Mouse (Mus musculus): Measurements from ENCODE around the gene Fanca.
A peak's percentile ranks its signal among the peaks of the same experiment; 100 is the strongest.
"Not testable (repeated sequence)": the region's sequence is repeated elsewhere in the genome, so short reads cannot be mapped to it uniquely, and the experiment has no call there.

The Fanca gene

DNA sequence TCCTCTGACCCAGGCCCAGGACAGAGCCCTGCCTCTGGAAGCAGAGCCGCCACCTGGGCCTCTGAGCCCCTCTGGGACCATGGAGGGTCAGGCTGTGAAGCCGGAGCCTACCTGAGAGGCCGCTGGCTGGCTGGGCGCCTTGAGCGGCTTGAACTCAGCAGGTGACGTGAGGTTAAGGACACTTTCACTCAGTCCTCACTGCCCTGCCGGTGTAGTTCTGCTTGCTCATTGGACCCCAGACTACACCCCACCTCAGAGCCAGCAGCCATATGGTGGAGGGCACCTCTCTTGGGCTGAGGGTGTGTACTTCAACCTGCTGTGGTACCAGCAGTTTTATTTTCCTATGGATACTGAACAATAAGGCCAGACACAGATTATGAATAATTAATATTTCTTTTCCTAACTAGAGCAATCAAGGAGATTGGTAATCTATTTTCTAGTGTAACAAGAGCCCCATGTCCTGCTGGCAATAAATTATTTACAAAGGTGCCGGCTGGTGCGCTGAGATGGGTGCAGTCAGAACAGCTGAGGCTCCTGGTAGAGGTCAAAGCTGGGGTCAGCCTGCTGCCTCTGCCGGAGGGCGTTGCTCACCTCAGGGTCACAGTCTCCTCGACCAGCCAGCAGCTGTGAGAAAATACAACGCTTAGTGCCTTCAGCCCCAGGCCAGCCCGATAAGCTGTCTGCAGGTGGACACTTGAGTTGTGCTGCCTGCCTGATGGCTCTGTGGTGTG lies 50.3 kb downstream of the Fanca start:
- DNase-seq = peak; percentile 66 to 68

DNA sequence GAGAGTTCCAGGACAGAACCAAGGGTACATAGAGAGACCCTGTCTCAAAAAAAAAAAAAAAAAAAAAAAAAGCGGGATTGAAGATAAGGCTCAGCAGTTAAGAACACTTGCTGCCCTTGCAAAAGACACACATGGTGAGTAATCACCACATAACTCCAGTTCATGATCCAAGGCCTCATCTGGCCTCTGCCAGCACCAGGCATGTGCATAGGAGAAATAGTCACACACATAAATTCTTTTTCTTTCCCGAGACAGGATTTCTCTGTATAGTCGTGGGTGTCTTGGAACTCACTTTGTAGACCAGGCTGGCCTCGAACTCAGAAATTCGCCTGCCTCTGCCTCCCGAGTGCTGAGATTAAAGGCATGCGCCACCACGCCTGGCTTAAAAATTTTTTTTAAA lies 60.8 kb downstream of the Fanca start:
- DNase-seq = not testable (repeated sequence)

DNA sequence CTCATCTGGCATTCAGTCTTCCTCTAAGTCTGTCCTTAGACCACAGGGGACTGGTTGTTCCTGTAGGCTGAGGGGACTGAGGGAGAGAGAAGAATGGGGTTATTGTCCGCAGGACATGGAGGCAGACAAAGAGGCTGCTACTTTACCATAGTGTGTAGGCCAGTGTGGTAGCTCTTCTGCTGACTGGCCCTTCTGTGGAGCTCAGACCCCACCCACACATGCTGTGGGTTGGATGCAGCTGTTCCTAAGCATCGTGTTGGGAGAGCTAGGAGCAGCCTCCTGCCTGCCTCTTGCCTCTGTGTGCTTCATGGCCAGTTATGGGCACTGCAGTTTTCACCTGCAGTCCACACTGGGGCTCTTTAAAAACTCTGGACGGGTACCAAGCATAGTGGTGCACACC lies 61.3 kb downstream of the Fanca start:
- DNase-seq = no peak

DNA sequence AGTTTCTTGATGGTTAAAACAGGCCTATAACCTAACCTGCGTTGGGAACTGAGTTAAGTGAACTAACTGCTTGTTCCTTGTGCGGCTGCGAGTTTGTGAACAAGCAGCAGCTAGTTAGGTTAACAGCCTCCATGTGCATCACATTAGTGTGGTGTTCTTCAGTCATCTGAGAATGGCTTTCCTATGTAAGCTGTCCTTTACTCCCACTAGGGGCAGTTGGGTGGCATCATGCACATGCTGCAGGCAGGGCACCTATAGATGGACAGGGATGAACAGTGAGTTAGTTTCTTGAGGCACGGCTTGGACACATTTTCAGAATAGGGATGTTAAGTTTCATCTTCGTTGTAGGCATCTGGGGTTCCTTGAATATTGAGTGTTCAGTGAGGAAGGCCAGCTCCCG lies 63.2 kb downstream of the Fanca start:
- DNase-seq = no peak

DNA sequence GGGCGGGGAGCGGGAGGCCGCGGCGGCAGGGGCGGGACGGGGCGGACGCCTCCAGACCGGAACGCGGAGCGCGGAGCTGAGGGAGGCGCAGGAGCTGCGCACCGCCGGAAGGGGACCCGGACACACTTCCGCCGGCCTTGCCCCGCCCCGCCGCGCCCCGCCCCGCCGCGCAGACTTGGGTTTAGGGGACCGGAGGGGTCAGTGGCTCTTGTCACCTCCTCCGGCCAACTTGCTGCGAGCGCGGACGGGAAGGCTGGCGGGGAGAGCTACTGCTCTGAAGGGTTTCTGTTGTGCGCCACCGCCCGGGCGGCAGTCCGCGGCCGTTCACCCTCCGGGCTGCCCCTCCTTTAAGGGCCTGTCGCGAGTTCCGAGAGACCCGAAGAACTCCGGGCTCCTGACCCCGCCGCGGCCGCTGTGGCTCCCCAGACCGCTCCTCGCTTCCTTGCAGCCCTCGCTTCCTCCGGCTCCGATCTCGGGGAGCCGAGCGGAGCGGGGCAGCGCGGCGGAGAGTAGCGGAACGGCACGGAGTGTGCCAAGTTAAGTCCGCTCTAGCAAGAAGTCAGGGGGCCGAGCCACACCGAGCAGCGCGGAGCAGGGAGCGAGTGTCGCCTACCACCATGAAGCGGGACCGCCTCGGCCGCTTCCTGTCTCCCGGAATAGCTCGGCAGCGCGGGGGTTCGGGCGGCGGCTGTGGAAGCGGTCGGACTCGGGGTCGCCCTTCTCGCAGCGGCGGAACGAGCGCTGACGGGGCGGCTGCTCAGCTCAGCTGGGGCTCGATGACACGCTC lies 64.1 kb downstream of the Fanca start, which contains the start of the genes Zfp276 and Vps9d1:
Gene Zfp276, plus strand, starts transcription at position 97 of the 787 bp plus-strand sequence.
Gene Vps9d1, minus strand, starts transcription at position 250 of the 787 bp plus-strand sequence.
- DNase-seq = peak; percentile 84 to 93

DNA sequence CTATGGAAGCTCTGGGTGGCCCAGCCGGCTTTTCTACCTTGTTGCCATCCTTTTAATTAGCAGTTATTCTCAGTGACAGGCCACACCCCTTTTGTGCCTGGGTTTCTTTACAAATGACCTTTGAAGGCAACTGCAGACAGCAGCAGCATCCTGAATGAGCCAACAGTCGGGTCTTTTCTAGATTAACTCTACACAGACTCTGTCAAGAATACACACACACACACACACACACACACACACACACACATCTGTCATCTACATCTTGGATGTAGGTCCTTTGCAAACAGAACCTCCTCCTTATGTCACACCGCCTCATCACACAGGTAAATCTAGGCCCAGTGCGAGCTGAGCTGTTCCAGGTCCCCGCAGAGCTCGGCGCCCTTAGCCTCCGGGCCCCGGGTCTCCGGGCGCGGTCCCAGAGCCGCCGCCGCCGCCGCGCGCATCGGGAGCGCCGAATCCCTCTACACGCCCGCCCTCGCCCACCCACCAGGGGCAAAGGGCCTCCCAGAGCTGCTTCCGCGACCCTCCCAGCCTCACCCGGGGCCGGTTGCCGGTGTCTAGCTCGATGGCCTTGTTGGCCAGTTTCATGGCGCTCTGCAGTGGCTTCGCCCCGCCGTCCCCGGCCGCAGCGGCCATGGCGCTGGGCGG lies 64.8 kb downstream of the Fanca start:
- DNase-seq = peak; percentile 45 to 48

DNA sequence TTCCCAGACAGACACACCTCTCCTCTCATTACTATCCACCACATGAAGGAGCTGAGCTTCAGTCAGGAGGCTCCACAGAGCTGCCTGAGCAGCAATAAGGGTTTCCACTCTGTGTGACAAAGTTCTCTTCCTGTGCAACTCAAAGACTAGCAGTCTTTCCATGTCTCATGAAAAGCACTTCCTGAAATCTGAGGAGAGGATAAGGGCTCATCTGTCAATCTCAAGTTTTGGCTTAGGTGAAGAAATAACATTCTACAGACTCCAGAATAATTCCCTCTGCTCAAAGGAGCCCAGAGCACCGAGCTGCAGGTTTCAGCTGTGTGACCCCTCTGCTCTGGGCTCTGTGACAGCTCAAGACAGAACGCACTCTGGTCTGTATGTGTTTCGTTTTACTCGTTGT lies 65.5 kb downstream of the Fanca start:
- DNase-seq = no peak

DNA sequence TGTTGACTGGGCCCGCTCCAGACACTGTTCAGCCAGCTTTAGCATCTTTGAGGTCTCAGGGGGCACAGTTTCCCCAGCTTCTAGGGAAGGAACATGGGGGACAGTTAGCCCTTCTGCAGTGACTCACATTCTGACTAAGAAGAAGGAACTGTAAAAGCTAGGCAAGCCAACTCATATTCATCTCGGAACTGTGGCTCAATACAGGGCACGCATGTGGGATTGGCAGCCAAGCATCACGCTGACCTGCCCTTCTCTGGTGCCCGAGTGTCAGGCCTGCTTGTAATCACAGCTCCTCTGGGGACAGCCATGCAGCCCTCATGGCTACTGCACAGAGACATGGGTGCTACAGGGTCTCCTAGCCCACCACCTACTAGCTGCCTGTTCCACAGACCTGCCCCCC lies 67.4 kb downstream of the Fanca start:
- DNase-seq = no peak

DNA sequence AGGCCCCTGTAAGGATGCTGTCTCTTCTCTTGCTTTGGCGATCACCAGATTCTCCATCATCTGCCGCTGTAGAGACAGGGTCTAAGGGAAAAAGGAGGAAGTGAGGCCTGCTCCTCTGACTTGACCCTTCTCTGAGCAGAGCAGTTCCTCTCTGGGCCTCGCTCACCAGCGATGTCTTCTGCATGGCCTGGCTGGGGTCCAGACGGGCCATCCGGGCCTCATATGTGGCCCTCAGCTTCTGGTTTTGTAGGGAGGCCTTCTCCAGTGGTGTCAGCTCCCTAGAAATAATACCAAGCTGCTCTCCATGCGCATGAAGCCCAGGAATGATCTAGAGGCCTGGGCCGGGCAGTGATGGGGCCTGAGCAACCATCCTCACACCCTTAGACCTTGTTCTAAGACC lies 69.8 kb downstream of the Fanca start:
- DNase-seq = no peak

DNA sequence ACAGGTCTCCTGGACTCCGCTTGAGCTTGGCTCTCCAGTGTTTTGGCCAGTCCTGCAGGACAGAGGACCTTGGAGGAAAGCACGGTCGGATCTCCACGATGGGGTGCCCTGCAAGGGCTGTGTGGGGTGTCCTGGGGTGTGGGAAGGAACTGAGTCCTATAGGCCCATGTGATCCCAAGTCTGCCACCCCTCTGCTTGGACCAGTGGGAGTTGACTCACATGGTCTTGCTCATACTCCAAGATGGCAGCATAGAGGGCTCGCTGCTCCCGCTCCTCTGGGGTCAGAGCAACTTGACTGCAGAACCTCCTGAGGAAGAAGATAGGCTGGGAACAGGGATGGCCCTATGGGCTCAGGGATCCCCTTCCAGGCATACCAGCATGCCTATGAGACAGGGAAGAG lies 70.6 kb downstream of the Fanca start:
- no peak for DNase-seq

DNA sequence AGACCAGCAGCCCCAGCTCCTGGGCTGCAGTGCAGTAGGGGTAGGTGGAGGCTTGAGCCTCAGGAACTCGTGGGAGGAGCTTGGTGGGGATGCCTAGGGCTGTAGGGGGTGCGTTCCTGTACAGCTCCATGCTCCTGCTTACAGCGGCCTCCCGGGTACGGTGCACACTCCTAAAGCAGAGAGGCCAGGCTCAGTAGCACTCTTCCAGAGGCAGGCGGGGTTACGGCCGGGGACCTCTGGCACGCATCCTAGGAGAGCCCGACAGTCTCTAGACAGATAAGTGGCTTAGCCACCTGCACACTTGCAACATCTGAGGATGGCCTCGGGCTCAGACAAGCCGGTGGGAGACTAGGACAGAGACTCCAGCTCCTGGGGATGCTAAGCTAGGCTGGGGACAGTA lies 72.8 kb downstream of the Fanca start:
- no peak for DNase-seq

DNA sequence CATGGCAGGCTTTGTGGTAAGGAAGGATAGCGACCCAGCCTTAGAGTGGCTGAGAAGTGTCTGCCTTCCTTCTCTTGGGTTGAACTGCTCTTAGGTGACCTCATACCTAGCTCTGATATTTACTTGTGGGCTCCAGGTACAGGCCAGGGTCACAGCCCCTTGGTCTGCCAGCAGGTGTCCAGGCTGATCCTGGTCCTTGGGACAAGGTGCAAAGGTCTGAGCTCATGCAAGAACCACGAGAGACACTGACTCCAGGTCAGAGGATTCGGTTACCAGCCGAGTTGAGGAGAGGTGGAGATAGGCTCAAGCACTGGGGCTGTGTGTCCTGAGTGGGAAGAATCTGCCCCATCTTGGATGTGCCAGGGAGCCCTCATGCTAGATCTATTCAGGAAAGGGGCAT lies 74.0 kb downstream of the Fanca start:
- peak; percentile 72 to 79 for DNase-seq

DNA sequence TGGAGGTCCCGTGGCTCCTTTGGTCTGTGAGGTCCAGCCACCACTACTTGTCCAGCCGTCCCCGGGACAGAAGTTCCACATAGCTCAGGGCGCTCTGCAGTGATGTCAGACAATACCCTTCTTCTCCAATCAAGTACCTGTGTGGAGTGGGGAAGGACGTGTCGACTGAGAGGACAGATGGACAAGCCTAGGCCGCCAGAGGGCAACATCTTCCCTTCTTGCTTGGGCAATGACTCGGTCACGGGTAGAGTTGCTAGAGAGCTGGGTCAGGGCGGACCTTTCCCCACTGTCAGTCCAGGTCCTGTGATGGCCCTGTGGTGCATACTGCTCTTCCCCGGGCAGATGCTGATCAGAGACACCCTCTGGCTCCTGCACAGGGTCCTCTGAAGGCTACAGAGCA lies 75.3 kb downstream of the Fanca start:
- DNase-seq = peak in 1 of 2 experiments; percentile 56

DNA sequence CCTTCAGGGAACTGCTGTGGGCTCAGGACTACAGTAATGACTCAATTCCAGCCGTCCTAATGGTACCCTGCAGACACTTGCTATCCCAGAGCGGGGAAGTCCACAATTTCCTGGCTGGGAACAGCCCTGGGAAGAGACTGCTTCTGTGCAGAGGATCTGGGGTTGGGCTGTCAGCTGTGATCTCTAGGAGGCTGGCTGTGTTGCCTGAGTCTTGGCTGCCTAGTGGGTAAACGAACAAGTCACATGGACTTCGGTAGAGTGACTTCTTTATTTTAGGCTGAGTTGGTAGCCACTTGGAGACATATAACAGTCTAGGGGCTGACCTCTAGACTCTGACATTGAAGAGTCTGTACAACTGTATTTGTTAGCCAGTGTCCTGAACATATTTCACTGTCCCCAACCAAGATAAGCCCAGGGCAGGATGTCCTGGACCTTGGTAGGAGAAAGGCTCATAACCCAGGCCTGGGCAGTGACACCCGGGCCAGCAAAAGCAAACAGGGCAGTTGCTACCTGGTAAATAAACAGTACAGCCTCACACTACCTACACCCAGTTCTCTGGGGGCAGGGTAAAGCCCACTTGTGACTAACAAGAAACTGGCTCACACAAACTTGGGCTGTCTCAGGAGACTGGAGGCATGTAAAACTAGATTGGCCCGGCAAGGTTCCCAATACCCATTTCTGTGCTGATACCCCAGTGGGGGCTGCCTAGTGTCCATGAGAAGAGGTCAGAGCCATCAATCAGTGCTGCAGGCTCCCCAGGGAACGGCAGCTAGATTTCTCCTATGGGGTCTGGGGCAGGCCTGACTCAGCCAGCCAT lies 76.1 kb downstream of the Fanca start:
- DNase-seq = no peak

DNA sequence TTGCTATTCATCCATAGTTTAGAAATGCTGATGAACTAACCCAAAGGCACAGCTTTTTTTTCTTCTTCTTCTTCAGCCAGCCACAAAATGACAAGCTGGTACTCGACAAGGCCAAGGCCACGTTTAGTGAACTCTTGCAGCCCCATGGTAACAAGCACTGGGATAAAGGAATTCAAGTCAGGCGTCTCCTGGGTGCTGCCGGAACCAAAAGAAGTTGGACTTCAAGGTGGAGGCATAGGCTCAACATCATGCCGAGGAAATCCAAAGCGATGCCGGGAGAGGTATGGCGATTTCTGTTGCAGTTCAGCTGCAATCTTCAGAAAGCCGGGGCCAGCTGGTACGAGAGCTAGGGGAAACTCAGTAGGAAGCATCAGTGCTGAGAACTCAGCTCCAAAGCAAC lies 79.0 kb downstream of the Fanca start:
- no peak for DNase-seq

DNA sequence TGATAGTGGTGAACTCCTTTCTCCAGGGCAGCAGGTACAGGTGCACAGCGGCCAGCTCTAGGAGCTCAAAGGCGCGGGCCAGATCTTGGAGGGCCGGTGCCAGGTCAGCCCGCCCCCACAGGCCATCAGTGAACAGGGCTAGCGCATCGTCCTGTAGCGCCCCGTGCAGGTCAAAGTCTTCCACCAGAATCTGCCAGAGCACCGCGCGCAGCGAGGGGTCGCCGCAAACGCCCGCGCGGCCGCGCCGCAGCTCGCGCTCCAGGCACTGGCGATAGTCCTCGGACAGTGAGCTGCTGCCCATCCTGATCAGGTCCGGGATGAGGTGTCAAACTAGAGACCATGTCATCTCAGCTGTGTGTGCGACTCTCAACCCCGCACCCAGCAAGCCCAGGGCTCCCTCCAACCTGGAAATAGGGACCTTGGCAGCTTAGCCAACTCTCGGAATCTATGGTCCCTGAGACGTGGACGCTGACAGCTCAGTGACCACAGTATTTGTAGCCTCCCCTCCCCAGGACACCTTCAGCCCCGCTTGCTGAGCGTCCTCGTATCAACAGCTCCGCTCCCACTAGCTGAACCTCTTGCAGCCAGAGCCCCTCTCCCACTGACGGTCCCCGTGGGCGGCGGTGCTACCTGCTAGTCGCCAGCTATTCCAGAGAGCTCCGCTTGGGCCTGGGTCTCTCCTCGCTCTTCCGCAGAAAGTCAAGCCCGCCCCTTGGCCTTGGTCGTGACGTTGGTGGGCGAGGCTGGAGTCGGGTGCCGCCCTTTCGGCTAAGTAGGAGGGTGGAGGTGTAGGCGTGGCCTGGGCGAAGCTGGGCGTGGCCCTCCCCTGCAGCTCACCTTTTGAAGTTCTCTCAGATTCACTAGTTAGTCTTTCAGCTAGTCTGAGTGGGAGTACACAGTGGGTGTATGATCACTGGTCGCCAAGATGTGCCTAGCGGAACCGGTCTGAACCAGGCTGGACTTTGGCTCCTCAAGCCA lies 82.6 kb downstream of the Fanca start, which contains the start of gene Spata2l:
Gene Spata2l, minus strand, starts transcription at position 714 of the 978 bp plus-strand sequence.
- DNase-seq = peak; percentile 95

DNA sequence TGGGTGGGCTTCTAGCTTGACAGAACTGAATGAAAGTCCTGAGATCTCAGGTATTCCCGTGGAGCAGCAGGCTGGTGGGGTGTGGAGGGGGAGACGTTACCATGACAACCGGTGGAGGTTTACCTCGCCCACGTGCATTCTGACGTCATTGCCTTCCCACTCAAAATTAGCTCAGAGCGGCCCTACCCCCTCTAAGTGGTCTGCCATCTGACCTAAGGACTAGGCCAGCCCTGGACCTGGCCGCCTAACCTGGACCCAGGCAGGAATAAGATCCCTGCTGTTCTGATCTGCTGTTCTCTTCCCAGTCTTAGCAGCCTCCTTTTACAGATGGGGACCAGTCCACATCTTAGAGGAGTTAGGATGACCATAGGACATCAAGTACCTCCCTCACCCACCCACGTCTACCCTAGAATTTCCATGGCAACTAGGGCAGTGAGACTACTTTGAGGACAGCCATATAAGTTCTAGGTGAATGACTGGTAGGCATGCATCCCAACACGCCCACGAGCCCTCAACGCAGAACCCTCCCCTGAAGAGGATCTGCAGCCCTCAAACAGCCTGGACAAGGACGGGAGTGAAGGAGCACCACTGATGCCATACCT lies 83.4 kb downstream of the Fanca start:
- no peak for DNase-seq

DNA sequence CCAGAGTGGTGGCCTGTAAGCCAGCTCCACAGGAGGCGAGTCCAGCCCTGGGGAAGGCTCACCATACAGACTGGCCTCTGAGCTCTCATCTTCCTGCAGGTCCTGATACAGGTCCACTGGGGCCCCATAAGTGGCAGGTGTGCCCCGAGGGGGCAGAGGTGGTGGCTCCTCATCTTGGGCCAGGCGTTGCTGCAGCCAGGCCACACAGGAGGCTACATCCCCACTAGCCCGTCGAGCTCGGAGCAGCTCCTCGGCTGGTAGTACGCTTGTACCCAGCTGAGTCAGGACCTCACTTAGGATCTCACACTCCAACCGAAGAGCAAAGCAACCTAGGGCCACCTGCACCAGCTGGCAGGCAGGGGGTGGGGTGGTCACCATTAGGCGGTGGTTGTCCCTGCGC lies 84.6 kb downstream of the Fanca start:
- no peak for DNase-seq

DNA sequence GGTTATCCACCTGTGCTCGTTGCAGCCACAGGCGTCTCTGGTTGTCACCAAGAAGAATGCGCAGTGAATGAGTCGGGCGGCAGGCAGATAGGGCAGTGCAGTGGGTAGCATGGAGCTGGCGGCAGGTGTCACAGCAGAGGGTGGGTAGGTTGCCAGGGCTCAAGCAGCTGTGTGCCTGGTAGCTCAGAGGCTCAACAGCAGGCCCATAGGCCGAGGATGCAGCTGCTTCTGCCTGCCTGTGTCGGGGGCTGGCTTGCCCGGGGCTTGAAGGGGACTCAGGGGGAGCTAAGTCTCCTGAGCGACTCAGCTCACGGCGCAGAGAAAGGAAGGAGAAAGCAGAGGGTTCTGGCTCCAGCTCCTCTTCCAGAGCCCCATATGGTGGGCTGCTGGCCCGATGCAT lies 85.1 kb downstream of the Fanca start:
- DNase-seq = no peak

DNA sequence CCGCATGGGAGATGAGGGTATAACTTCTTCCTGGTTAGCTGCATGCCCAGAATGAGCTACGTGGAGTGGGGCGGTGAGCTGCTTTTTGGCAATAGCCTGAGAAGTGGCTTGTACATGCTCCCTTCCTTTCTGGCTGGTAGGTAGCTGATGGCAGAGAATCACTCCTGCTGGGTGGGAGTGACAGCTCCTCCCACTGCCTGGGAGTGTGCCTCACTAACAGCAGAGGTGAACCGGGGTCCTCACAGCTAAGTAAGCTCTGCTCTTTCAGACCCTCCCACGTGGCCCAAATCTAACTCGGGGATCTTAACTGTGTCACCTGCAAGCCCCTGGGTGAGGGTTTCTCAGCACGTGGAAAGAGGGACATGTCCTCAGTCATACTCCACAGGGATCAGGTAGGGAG lies 85.8 kb downstream of the Fanca start:
- no peak for DNase-seq

DNA sequence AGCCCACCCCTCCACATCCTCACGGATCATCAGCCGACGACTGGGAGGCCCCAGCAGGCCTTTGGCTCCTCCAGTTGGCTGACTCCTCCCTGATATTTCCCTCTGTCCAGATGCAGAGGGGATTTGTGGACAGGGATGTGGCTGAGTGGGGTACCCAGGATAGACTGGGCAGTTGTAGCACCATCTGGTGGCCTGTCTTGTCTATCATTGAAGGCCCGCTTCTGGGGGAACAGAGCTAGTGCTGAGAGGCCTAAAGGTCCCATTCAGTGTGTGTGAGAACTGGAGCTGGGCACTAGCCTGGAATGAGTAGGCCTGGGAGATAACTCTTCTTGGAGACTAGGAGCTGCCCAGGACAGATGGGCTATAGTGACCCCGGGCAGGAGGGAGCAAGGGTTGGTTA lies 86.6 kb downstream of the Fanca start:
- DNase-seq = peak in 1 of 2 experiments; percentile 52
